Mouse (Mus musculus) liver, adult 2 months (tissue): ENCODE data around the gene Shisal1. TPM values are rescaled to one million over a fixed set of nuclear protein-coding genes. Genes with fewer than 3 reads are reported as not detected.
A peak's percentile ranks its signal among the peaks of the same experiment; 100 is the strongest.

ENCODE experiments used
- DNase-seq: peaks from one replicate; pipeline ENCODE4 v3.0.0-alpha.2; 2011; ENCODE audit warnings: low read depth, low spot score; ENCODE audit errors: extremely low read depth
- H3K27ac ChIP-seq: fragments of 200-500 bp; replicated peaks from 2 replicates; pipeline ENCODE4 v1.5.1; 2012; ENCODE audit warnings: low read depth, mild to moderate bottlenecking, control low read depth, inconsistent platforms, low read length; ENCODE audit not compliant: insufficient read depth
- H3K27me3 ChIP-seq: fragments of 200-500 bp; 2 replicates; pipeline ENCODE4 v1.6.1; 2012; ENCODE audit warnings: mild to moderate bottlenecking, moderate library complexity, low read length, inconsistent platforms; ENCODE audit not compliant: control insufficient read depth, insufficient read depth
- H3K36me3 ChIP-seq: fragments of 200-500 bp; 2 replicates; pipeline ENCODE4 v1.6.1; 2012; ENCODE audit warnings: low read length, inconsistent platforms; ENCODE audit not compliant: control insufficient read depth, insufficient read depth
- H3K4me1 ChIP-seq: fragments of 200-500 bp; 2 replicates; pipeline ENCODE4 v1.6.1; 2011; ENCODE audit warnings: low read length; ENCODE audit not compliant: control insufficient read depth, insufficient read depth
- H3K4me3 ChIP-seq: fragments of 200-500 bp; 2 replicates; pipeline ENCODE4 v1.5.1; 2011; ENCODE audit warnings: low read depth, mild to moderate bottlenecking, control low read depth, low read length, moderate library complexity; ENCODE audit not compliant: insufficient read depth
- H3K79me2 ChIP-seq: fragments of 200-500 bp; 2 replicates; pipeline ENCODE4 v1.6.1; 2012; ENCODE audit warnings: inconsistent platforms, mild to moderate bottlenecking, low read length, moderate library complexity; ENCODE audit not compliant: control insufficient read depth, insufficient read depth
- H3K9ac ChIP-seq: fragments of 200-500 bp; 2 replicates; pipeline ENCODE4 v1.6.1; 2012; ENCODE audit warnings: low read depth, mild to moderate bottlenecking, control low read depth, inconsistent platforms, low read length
- CTCF ChIP-seq: fragments of 200-500 bp; IDR thresholded peaks from 2 replicates; pipeline ENCODE4 v1.5.1; 2011; ENCODE audit warnings: low read depth, low read length, control low read depth
- POLR2A ChIP-seq: fragments of 200-500 bp; IDR thresholded peaks from 2 replicates; pipeline ENCODE4 v1.6.1; 2011; ENCODE audit warnings: low read length, control low read depth; ENCODE audit not compliant: insufficient read depth; ENCODE audit errors: extremely low read depth
- WGBS: fragments of 180-500 bp; shearing (Covaris S2); methylation state at CpG from one replicate; pipeline ENCODE4 v1.1.7; 2018; 5-methylcytosine and 5-hydroxymethylcytosine counted together
- polyA plus RNA-seq: library from polyadenylated mRNA; depleted of rRNA; stranded (reverse); fragments of >200 nt; gene quantifications from 2 replicates; pipeline ENCODE4 v1.2.3, GENCODE M21; 2012; rRNA removed
- total RNA-seq: library from RNA; depleted of rRNA; stranded (reverse); fragments of >200 nt; gene quantifications from 2 replicates; pipeline ENCODE4 v1.2.3, GENCODE M21; 2014; rRNA removed

Shisal1 gene
- total RNA-seq (under 0.01 TPM in 1 of 2 replicates, not detected in the other), polyA plus RNA-seq (0.02 and 0.11 TPM in 2 replicates)

- WGBS: 18% methylated on average over 9 of the region's 9 CpGs
- no peaks in the 10 kb centered on the region for H3K4me1 ChIP-seq
- TF ChIP-seq CTCF (no peak), POLR2A (no peak)
- no peak within 1 kb of the TSS for H3K27ac ChIP-seq
- 0 out of 2 replicates have a peak within 1 kb of the TSS, but pooled peaks have one; percentile 17 for H3K9ac ChIP-seq
- no peak within 1 kb of the TSS for H3K4me3 ChIP-seq
- no peaks in the 10 kb centered on the region for H3K79me2 ChIP-seq
- H3K27me3 ChIP-seq: peaks cover 13% of the 10 kb centered on the region
- DNase-seq: no peak
- H3K36me3 ChIP-seq: no peaks in the 10 kb centered on the region
These were observed at the start of gene Shisal1 for GRCm38 (mm10) chr15:84446997-84447396. Shisal1 (minus strand) TSS chr15:84447097.

GRCm38 (mm10) chr15:84490486-84490885 is 43.6 kb upstream of the Shisal1 start:
- H3K4me1 ChIP-seq: no peaks in the 10 kb centered on the region
- no peak overlapping the region for H3K4me3 ChIP-seq
- DNase-seq: no peak
- no peaks in the 10 kb centered on the region for H3K79me2 ChIP-seq
- WGBS: 80% methylated on average over 7 of the region's 7 CpGs
- H3K36me3 ChIP-seq: no peaks in the 10 kb centered on the region
- TF ChIP-seq CTCF: no peak
- H3K9ac ChIP-seq: no peak overlapping the region
- no peak overlapping the region for H3K27ac ChIP-seq
- H3K27me3 ChIP-seq: no peaks in the 10 kb centered on the region

DNA sequence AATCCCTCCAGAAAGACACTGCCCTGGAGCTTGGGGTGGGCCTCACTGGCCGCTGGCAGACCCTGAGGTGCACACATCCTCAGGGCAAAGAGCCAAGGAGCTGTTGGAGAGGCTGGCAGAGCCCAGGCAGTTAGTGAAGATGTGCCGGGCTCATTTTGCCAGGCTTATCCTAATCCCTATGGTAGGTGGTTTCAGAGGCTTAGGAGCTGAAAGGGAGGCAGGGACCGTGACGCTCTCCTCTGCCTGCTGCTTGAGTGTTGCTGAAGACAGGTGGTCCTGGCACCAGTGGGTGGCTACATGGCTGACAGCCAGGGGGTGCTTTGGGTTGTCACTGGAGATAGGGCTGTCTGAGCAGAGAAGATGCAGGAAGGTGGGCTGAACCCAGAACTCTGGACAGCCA is 37.4 kb upstream of the Shisal1 start:
- 74% methylated on average over 4 of the region's 4 CpGs for WGBS
- no peak overlapping the region for H3K9ac ChIP-seq

DNA sequence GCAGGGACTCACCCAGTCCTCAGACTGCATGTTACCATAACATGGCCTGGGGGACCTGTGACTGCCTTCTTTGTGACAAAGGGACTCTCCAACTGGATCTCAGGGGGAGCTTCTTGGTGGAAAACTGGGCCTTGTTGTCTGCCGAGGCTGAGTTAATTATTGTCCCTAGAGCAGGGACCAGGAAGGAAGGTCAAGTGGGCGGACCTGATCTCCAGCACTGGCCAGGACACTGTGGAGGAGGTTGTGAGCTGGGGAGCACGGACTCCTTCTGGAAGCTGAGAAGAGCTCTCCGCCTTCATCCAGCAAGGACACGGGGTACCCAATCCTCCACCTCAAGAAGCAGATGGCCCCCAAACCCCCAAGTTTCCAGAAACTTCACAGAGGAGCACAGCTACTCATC is 36.7 kb upstream of the Shisal1 start:
- Histone ChIP-seq H3K4me3 (no peak overlapping the region), H3K79me2 (no peaks in the 10 kb centered on the region), H3K27ac (no peak overlapping the region), H3K27me3 (no peaks in the 10 kb centered on the region), H3K36me3 (no peaks in the 10 kb centered on the region), H3K4me1 (no peaks in the 10 kb centered on the region), H3K9ac (no peak overlapping the region)
- TF ChIP-seq CTCF: no peak
- TF ChIP-seq POLR2A: no peak
- WGBS: 3% methylated on average over 5 of the region's 5 CpGs
- no peak for DNase-seq

More for the DNA sequence above, 37.4 kb upstream of the Shisal1 start:
- no peak for DNase-seq
- Histone ChIP-seq H3K79me2 (no peaks in the 10 kb centered on the region), H3K4me1 (no peaks in the 10 kb centered on the region), H3K36me3 (no peaks in the 10 kb centered on the region), H3K27ac (no peak overlapping the region), H3K4me3 (no peak overlapping the region), H3K27me3 (no peaks in the 10 kb centered on the region)
- TF ChIP-seq POLR2A (no peak), CTCF (no peak)

- Histone ChIP-seq H3K4me3 (no peak overlapping the region), H3K79me2 (no peaks in the 10 kb centered on the region), H3K4me1 (no peaks in the 10 kb centered on the region), H3K27ac (no peak overlapping the region), H3K9ac (no peak overlapping the region), H3K36me3 (no peaks in the 10 kb centered on the region), H3K27me3 (no peaks in the 10 kb centered on the region)
- no peak for DNase-seq
- TF ChIP-seq CTCF (no peak), POLR2A (no peak)
- WGBS: 81% methylated on average over 13 of the region's 13 CpGs
These were observed 34.5 kb upstream of the Shisal1 start for GRCm38 (mm10) chr15:84481259-84481877.

- H3K27me3 ChIP-seq: no peaks in the 10 kb centered on the region
- no peaks in the 10 kb centered on the region for H3K4me1 ChIP-seq
- H3K9ac ChIP-seq: no peak overlapping the region
- no peak overlapping the region for H3K4me3 ChIP-seq
- no peak for TF ChIP-seq CTCF
- TF ChIP-seq POLR2A: no peak
- DNase-seq: no peak
- no peaks in the 10 kb centered on the region for H3K36me3 ChIP-seq
- no peaks in the 10 kb centered on the region for H3K79me2 ChIP-seq
- WGBS: 68% methylated on average over 8 of the region's 8 CpGs
- H3K27ac ChIP-seq: no peak overlapping the region
These were observed 22.5 kb upstream of the Shisal1 start for GRCm38 (mm10) chr15:84469391-84469790.
